Mouse (Mus musculus) kidney, adult 18-20 months (tissue): Measurements from ENCODE around the gene Tsen15.

Experiments used
- DNase-seq: peaks from one replicate; pipeline ENCODE4 v3.0.0; 2021

Tsen15 gene

GRCm38 (mm10) chr1:152384589-152384988 lies 1.9 kb downstream of the Tsen15 start:
- no peak for DNase-seq

- DNase-seq, result no peak
These were observed 8.2 kb downstream of the Tsen15 start for GRCm38 (mm10) chr1:152378311-152378710.

GRCm38 (mm10) chr1:152369139-152369538 lies 17.3 kb downstream of the Tsen15 start:
- peak; percentile 42 for DNase-seq

GRCm38 (mm10) chr1:152368311-152369088 lies 18.0 kb downstream of the Tsen15 start:
- DNase-seq, result no peak

GRCm38 (mm10) chr1:152356721-152357120 lies 29.8 kb downstream of the Tsen15 start:
- peak; percentile 7 for DNase-seq

GRCm38 (mm10) chr1:152347946-152348345 lies 38.5 kb downstream of the Tsen15 start:
- DNase-seq, result no peak

GRCm38 (mm10) chr1:152324024-152324423 lies 62.5 kb downstream of the Tsen15 start:
- no peak for DNase-seq
